Mouse (Mus musculus) adipocyte (in vitro differentiated cells): ENCODE measurements at regions not wholly inside any gene's neighbourhood (a gene's known extent, or its start where the extent isn't known, plus 50 kb on each side); places are given as distances from the start of the nearest gene placed in this dataset.

Source experiments
- DNase-seq: peaks from one replicate; pipeline ENCODE4 v3.0.0-alpha.2; 2016; ENCODE audit warnings: low spot score

DNA sequence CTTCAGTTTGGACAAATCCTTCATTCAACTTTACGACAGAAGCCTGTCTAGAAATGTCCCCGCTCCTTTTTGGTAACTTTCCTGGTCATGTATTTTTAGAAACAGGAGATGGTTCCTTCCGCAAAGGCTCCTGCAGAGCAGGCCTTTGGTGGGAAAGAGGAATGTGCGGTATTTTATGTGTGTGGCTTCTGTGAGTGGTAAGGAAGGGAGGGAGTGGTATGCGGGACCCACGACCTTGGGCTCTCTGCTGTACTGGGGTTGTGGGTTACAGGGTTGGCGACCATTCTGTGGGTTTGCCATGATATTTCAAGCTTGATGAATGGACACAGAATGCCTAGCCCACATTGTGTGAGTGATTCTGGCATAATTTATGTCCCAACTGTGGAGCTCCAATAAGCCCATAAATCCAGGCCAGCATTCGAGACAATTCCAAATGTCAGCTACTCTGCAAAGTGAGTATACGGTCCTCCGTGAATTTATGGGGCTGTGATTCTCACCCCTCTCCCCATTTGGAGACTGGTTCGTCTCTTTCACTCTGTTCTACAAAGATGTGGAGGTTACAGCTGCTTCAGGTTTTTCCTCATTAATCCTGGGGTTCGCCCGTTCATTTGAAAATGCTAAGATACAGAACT, 109.3 kb upstream of the Rxfp2 start:
- no peak for DNase-seq

DNA sequence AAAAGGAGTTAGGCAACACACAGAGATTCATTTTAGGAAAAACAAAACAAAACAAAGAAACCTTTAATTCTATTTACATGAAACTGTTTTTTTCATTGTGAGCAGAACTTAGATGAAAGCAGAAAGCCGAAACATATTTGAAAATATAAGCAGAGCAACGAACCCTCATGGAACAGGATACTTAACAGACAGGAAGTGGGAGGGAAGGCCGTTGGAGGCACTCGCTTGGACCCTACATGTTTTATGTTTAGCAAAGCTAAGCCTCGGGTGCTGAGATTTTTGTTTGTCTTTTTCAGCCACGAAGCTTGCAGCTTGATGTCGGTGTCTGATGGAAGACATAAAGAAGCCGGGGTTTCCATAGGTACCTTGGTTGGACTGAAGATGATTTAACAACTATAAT, 108.5 kb upstream of the Rxfp2 start:
- DNase-seq: no peak

DNA sequence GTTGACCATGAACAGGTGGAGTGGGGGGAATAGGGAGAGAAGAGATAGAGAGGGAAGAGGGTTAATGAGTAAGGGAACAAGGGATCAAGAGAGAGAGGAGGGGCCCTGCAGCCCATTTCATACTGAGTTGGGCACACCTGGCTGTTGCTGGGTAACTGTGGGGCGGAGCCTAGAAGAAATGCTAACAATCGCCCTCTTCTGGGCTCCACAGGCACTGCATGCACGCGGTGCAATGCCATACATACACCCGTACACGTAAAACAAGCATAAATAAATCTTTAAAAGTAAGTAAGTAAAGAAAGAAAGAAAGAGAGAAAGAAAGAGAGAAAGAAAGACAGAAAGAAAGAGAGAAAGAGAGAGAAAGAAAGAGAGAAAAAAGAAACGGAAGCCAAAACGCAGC, 106.5 kb upstream of the Rxfp2 start:
- DNase-seq: no peak

DNA sequence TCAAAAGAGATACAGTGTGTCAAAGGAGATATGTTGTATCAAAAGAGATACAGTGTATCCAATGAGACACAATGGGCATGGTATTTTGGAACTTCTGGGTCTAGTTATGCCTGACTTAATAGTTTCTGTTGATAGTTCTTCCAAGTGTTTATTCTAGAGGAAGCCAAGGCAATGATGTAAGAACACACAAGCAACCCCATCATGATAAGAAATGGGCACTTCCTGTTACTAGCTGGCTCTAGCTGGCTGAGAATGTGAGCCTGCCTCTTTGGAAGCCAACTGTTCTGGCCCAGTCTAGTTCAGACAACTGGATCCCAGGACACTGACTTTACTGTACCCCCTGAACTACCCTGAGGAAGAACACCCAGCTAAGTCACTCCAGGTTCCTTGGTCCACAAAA, 102.7 kb upstream of the Rxfp2 start:
- DNase-seq: no peak

DNA sequence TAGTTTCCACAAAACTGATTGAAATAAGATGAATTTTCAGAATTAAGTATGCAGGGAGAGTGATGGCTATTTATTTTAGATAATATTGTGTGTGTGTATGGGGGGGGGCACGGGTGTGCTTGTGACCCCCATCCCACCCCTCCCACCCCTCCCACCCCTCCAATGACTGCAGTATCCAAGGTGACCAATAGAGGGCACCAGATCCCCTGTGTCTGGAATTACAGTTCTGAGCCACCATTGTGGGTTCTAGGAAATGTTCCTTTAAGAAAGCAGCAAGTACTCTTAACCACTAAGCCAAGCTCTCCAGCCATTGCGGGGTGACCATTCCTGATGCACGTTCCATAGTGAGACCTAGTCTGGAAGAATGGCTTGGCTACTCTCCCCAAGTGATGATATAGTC, 101.1 kb upstream of the Rxfp2 start:
- no peak for DNase-seq

DNA sequence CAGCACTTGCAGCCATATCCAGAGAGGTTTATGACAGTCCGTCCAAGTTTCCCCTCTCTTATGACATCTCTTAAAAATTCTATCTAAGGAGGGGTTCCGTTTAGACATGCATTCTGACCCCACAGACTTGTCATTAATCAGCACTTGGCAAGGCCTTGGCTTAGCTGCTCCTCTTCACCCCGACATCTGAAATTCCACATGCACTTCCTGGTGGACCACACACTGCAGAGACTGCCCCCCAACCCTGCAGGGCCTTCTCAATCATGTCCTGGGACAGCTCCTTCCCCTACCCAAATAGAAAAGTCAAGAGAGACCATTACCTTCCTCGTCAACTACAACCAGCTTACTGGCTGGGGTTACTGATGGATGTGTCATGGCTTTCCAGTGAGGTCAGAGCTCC, 99.4 kb upstream of the Rxfp2 start:
- DNase-seq: no peak

DNA sequence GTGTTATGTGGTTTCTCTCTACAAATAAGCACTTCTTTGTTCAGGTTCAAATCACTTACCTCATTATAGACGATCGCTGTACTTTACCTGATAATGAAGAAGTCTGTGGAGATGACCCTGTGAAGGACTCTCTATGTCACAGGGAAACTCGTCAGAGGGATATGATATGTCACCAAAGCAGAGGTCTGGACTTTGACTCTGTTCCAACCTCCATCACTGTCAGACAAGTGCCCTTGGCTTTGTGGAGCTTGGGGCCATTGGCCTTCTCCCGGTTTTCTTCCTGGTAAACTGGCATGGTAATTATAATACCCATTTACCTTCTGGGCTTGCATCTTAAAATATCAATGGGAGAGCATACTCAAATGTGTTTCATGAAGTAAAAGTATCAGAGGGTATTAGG, 98.1 kb upstream of the Rxfp2 start:
- DNase-seq: no peak

DNA sequence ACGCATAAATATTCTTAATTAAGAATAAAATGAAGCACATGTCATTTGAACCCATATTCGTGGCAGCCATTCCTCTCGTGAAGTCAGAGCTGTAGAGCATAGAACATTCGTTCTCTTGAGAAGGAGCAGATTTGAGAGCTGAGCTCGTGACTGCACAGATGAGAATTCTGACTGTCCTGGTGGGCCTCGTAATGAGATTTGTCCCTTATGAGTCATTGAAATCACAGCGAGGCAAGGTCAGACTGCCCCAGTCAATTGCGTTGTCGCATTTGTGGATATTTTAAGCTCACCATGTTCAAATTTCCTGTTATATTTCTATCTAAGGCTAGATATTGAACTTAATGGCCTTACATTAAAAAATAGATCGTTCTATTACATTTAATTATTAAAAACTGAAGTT, 94.0 kb upstream of the Rxfp2 start:
- no peak for DNase-seq

DNA sequence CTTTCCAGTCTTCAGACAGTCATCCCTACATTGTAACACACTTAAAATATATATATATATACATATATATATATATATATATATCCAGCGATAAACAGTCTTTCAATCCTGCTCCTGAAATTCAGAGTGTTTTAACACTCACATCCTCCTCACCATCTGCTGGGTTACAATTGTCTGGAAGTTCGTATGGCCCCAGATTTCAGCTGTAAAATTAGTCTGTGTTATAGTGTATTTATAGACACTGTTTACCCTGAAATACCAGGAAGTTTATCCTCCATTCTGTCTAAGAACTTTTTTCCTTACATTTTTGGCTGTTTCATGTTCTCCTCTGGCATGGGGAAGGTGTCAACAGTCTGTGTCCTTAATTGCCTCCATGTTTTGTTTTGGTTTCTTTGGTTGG, 91.7 kb upstream of the Rxfp2 start:
- no peak for DNase-seq

DNA sequence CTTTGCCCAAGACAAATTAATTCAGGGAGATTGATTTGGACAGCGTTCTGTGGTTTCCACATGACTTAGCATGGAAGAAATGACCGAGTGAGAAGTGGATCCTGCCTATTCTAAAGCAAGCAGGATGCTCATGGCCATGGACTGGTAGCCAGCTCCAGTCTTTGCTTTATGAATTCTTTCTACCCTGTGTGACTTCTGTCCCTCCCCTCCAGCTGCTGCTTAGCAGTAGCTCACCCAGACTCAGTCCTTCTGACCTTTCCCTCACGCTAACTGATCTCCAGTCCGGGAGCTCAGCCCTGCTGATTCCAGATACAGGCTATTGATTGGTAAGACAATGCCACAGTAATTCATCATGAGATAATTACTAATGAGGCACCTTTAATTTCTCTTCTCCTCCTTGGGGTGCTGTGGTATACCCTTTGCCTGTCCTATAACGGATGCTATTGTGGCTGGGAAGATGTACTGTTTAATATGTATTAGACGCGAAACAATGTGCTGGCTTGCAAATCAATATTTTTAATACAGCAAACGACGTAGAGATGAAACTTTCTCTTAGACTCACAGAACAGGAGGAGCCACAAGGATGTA, 86.8 kb upstream of the Rxfp2 start:
- no peak for DNase-seq

DNA sequence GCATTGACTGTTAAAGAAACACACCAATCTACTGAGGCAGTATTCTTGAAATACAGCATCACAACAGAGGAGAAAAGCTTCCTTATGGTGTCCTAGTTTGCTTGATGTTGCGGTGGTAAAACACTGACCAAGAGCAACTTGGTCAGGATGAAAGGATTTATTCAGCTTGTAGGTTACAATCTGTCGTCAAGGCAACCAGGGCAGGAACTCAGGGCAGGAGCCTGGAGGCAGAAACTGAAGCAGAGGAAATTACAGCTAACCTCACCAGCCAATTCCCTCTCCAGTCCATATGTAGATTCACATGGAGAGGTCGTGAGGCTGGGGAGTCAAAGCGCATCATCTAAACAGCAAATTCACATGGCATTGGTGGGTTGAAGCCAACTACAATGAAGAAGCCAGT, 86.3 kb upstream of the Rxfp2 start:
- DNase-seq: no peak

DNA sequence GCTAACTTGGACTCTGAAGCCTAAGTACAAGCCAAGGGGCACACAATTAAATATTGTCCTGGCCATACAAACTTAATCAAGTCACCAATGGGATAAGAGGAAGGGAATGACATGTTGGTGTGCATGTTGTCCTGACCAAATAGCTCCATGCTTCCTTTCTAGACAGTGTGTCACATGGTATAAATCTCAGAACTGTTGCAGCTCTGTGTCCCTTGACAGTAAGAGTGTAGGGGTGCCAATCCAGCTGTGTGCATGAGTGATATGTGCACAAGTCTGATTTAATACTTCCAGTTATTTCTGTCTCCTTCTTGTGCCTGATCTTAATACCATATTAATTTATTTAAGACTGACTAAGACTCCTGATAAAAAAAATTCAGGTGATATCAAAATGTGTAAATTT, 72.8 kb upstream of the Rxfp2 start:
- DNase-seq: no peak

DNA sequence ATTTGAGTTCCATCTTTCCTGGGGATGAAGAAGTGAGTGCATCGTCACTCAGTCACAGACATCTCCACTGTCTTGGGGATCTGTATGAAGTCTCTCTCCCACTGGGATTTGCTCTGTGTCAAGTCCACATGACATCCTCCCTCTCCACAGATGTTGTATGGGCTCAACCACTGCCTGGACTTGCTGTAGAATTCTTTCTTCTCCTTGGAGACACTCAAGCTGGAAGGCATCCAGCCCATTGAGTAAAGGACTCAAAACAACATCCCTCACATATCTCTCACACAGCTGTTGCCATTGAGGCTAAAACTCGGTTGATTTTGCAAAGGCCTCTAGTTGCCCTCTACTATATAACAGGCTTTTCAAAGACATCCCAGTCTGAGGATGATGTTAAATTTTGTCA, 71.0 kb upstream of the Rxfp2 start:
- no peak for DNase-seq

DNA sequence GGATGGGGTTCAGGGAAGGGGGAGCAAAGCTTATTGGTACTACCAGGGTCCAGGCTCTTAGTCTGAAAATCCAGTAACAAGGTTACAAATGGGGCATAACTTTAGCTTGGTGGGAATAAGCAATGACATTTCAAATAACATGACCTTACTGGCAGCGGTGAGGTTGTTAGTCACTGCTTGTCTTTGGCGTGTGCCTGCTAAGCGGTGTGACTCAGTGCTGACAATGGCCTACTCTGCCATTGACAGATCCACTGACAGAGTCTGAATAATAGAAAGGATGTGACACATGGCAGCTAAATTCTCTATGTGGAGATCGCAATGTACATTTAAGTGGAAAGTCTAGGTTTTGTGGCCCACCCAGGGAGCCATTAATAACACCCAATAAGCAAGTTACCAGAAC, 61.5 kb upstream of the Rxfp2 start:
- DNase-seq: no peak

DNA sequence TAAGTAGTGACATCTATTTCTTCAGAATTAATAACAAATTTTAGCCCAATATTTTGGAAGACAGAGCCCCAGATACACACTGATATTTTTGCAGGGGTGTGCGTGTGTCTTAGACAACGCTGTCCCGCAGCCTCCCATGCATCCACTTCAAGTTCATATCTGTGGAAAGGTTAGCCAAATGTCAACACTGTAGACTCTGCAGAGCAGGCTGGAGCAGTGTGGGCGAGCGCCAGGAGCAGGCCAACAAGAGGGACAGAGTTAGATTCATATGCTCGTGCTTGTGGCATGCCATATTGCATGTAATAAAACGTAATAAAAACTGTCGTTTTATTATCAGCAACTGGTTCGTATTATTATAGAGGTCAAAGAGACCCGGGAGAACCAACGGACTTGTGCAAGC, 57.3 kb upstream of the Rxfp2 start:
- DNase-seq: no peak

DNA sequence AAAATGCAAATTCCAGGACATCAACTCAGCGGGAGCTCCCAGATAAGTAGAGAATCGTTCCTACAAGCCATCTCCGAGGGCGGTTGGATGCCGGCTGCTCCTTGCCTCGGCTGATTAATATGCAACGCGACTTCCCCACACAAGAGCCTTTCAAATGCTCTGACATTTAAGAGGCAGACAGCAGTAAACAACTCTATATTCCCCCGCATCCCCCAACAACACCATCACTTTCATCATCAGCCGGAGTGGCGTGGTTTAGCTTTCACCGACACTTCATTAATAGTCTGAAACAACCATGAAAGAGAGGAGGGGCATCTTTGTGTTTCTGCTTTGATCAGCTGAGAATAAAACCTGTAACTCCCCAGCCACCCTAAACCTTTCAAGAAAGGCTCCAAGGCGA, 53.7 kb upstream of the Rxfp2 start:
- no peak for DNase-seq
